Mouse (Mus musculus) urinary bladder, postnatal 4 days (tissue): ENCODE results near the gene Tenm2.

ENCODE experiments used
- DNase-seq, 2 experiments: peaks; one replicate each; pipeline ENCODE4 v3.0.0; 2021 to 2022; ENCODE audit warnings: low spot score in 2 of 2

The Tenm2 gene

DNA sequence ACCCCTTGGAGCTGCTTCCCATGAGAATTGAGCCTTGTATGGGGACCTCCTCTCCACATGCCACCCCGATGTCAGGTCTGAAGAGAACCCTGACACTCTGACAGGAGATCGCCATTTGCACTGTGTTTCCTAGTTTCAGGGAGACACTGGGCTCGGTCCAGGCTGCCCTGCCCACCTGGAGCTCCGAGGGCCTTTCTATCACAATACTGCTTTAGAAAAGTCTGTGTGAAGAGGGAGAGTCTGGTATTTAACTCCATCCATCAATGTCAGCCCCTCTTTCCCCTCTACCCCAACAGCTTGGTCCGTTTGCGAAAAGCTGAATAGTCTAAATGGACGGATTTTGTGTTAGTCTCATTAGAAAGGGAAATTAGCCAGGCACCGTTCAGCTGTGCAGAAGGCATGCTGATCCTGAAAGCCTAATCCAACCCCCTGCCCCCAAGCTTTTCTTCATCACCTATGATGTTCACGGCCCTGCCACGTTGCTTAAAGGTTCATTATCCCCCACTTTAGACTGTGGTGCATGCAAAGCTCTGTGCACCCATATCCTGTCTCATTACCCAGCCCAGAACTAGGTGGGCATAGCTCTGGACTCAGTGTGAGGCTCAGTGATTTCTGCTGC lies 538.6 kb downstream of the Tenm2 start:
- no peak for DNase-seq

DNA sequence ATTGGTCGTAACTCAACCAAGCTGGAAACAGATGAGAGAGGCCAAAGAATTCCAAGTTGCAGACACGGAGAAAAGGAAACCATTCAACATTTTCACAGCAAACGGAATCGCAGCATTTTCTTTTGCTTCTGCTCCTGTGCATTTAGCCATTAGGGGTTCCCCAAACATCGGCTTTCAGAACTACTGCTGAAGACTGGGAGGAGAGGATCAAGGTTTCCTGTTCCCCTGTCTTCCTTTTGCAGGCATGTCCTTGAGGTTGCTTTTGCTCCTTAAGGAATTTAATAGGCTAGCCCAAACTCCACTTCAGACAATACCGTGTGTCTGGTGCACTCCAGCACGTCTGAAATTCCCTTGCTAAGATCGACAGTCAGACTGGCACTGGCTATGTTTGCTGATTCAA lies 541.0 kb downstream of the Tenm2 start:
- no peak for DNase-seq

DNA sequence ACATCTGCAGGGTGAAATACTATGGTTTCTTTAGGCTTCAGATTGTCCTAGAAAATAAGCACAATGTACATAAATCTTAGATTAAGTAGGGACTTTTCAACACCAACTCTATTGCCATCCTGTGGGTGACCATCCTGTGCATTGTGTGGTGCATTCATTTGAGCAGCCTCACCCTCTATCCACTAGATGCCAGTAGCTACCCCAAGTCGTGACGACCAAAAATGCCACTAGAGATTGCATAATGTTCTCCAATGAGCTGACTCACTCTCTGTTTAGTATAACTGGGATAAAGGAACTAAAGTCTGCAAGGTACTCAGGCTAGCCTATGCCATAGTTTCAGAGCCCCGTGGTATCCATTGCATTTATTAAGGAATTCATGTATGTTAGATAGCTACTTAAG lies 543.1 kb downstream of the Tenm2 start:
- no peak for DNase-seq

DNA sequence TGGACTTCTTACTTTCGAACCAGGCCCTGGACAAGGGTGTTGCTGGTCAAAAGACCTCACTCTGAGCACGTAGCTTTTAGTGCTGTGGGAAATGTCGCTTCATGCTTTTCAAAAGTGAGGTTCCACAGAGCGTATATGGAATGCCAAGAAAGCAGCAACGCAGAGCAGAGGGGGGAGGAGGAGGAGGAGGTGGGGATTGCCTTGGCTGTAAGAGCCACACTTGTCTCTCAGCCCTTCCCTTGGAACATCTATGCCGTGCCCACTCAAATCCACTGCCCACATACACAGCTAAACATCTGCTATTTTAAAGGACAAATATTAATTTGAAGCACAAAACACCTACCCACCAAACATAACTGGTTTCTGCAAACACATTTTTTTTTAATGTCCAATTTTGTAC lies 544.9 kb downstream of the Tenm2 start:
- DNase-seq = no peak

DNA sequence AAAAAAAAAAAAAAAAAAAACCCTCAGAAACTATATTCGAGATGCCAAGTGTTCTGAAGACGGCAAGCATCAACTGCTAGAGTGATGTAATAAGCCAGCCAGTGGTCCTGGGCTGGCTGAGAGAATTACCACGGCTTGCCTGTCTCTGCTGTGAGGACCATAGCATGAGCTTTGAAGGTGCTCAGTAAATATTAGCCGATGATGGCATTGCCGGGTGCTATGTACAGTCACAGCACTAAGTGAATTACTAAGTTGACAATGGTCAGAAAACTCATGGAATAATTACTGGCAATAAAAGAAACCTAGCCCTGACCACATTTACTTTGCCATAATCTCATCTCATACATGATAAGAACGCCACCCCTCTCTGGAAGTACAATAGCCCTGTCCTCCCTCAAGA lies 549.5 kb downstream of the Tenm2 start:
- no peak for DNase-seq

DNA sequence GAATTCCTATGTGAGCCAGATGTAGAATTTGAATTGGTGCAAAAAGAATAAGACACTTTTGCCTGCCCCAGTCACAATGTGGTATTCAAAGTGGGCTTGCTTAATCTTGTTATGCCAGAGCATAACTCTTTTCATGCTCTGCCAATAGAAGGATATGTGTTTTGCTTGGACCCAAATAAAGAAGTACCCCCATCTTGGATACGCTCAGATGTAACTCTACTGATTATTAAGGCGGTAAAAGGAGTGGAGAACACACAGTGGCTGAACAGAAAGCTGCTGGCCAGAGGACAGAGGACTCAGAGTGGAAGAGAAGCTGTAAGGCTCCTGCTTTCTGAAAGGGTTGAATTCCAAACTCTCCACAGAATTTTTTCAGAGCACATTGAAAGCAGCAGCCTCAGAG lies 556.4 kb downstream of the Tenm2 start:
- DNase-seq = no peak

DNA sequence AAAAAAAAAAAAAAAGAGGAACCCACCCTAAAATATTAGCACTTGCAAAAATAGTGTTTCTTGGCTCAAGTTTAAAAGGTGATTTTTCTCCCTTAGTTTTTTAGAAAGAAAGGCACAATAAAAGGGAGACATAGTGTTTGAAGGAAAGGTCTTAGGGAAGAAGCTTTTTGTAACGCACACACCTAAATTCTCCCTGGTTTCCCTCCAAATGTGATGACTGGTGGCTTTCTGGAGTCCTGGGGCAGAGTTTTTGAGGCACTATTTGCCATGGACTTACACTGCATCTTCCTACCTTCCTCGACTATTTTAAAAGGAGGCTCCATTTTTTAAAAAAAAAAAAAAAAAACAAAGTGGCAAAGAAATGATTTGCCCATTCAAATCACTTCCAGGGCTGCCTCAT lies 557.2 kb downstream of the Tenm2 start:
- no peak for DNase-seq

- no peak for DNase-seq
Measured at GRCm38 (mm10) chr11:36678057-36678396, 557.7 kb downstream of the Tenm2 start.

DNA sequence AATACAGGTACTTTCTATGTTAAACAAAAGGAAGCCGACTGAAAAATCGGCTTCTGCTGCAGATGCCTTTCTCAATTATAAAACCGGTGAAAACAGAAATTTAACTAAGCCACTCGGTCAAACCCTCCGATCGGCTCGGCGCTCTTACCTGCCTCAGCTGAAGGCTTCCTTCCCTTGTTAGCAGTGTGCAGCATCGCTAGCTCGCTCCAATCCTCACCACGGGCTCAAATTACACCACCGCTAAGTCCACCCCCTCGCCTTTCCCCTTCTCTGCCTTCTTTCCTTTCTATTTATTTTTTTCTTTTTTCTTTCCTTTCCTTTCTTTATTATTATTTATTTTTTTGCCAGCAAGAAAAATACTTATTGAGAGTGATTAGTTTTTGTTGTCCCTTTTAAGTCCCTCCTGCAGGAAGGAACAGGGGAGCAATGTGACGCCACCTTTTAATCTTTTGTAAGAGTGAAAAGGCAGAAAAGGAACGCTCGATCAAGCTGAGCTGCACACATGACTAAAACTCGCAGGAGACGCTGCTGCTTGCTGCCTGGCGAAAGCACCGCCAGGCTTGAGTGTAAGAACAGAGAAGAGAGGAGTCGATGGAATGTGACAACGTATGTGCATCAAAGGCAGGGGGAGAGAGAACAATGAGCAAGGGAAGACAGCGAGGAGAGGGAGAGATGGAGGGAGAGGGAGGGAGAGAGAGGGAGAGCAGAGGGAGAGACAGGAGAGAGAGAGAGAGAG lies 558.3 kb downstream of the Tenm2 start:
- DNase-seq = no peak

DNA sequence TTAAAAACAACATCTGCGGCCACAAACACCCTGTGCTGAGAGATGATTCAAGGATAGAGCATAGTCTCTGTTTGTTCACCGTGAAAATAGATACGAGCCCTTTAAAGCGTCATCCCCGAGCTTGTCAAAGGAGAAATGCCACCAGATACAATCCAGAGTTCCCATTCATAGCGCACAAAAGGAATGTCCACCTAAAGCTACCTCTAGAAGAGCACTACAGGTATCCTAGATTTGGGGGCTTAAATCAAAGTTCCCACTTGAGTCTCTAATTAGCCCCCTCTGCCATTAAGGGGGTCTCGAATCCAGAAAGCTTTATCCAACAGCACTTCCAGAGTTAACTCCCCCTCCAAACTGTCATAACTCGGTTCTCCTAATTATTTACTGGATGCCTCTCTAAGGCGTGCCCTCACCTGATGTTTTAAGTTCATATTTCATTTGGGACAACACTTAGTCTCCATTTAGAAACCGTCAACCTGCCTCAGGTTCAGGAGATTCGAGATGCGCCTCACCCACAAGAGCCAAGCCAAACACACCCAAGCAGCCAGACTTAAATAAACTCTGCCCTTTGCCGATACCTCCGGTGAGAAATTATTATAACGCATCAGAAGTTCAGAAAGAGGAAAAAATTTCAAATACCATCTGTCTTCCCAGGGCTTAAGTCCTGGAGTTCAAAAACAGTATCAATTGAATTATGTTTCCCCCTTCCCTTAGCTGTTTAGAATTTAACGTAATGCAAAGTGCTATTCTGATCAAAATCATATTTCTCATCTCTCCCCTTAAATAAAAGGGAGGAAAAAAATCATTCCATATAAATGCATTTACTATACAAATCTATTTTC lies 559.1 kb downstream of the Tenm2 start:
- no peak for DNase-seq

DNA sequence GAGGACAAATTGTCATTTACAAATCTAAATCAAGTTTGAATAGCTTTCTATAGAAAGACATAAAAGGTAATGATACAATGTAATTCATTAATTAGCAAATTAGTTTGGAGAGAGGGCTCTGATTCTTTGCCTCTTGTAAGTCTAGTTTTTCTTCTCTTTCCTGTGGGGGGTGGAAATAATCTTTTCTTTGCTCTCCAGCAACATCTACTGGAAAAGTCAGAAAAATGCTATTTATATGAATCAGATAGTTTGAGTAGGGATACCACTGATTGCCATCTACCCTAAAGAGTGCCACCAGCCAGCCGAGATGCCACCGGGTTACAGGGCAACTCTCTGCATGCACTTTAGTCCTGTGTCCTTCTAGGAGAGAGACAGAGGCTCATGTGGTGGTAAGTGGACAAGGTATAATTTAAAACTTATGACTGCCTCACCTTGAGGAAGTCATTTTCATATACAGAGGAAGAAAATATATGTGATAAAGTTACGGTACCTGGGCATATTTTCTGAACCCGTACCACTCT lies 560.8 kb downstream of the Tenm2 start:
- no peak for DNase-seq

GRCm38 (mm10) chr11:36674141-36674540 lies 561.6 kb downstream of the Tenm2 start:
- DNase-seq = no peak

DNA sequence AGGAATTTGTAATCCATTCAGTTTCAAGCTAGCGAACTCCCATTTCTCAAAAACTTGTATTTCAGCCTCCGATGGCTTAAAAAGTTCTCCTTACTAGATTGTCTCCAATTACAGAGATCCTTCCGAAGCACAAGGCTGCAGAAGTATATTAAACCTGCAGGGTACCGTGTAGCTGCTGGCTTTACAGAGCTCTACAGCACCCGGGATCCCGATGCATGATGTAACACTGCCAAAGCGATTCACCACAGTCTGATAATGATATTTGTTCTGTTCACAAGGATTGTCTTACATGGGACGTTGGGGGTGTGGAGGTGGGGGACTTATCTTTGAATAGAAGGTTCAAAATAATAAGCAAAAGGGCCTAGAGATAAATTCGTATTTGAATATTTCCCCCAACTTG lies 564.6 kb downstream of the Tenm2 start:
- DNase-seq = no peak

- no peak for DNase-seq
Measured at GRCm38 (mm10) chr11:36664026-36664425, 571.7 kb downstream of the Tenm2 start.

- DNase-seq = no peak
Measured at GRCm38 (mm10) chr11:36663571-36663970, 572.2 kb downstream of the Tenm2 start.

DNA sequence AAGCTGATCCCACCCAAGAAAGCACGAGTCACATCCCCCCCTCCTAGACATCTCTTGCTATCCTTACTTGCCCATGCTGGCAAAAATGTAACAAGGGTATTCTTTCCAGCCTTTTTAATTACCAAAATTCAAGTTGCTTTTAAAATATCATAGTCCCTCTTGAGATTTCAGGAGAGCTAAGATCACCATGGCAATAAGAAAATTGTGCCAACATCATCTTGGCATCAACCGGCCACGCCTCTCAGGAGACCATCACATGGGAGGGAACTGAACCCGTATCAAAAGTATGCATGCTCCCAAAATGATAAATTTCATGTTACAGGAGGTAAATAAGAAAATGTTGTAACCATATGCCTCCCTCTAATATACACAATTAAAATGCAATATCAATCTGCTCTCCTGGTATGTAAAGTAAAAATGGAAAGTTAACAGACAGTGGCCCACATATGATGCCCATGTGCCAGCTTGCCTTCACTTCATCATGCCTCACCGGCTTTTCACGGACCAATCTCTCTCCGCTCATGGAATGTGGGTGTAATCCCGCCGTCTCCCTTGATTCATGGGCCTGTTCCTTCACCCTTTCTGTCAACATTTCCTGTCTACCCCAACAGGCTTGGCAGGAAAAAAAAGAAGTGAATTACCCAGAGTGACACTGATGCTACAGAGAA lies 582.0 kb downstream of the Tenm2 start:
- no peak for DNase-seq

- no peak for DNase-seq
Measured at GRCm38 (mm10) chr11:36647179-36647578, 588.6 kb downstream of the Tenm2 start.

GRCm38 (mm10) chr11:36635082-36635481 lies 600.7 kb downstream of the Tenm2 start:
- DNase-seq = no peak

- DNase-seq = no peak
Measured at GRCm38 (mm10) chr11:36632201-36632600, 603.6 kb downstream of the Tenm2 start.

GRCm38 (mm10) chr11:36613807-36614206 lies 622.0 kb downstream of the Tenm2 start:
- DNase-seq = no peak

DNA sequence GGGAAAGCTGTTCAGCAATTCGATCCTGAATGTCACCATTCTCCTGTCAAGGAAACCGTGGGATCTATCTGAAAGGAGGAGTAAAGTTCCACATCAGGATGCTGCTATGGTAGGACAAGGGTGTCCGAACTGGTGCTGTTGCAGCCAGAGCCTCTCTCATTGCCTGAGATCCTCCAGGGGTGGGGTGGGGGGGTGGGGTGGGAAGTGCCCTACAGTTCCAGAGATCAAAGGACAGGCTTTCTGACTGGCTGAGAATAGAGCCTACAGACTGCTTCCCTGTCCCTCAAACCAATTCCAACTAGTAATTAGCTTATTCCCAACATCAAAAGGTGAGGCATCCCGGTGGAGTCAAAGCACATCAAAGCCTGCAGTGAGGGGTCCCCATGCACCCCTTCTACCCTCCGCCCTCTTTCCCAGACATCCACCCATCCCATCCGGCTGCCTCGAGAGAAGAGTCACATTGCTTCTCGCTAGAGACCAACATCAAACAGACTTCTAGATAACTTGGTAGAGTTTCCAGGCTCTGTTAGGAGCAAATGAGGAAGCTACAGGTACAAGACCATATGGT lies 630.9 kb downstream of the Tenm2 start:
- no peak for DNase-seq

DNA sequence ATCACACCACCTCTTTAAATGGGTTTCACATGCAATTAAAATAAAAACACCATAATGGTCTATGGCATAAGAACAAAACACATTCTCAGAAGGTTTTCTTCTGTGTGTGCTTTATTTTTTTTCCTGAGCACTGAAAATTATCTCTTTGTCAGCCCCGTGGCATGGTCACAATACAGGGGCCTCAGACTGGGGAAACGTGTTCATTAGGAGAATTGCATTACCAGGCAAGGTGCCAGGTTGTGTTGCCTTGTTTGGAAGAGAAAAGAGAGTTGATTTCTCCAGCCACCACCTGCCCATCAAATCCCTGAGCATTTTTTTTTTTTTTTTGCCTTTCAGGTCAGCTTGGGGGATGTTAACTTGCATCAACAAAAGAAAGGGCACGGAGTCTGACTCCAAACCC lies 631.5 kb downstream of the Tenm2 start:
- DNase-seq = no peak
